Mouse (Mus musculus): ENCODE measurements around the gene 1110008P14Rik.

The 1110008P14Rik gene

DNA sequence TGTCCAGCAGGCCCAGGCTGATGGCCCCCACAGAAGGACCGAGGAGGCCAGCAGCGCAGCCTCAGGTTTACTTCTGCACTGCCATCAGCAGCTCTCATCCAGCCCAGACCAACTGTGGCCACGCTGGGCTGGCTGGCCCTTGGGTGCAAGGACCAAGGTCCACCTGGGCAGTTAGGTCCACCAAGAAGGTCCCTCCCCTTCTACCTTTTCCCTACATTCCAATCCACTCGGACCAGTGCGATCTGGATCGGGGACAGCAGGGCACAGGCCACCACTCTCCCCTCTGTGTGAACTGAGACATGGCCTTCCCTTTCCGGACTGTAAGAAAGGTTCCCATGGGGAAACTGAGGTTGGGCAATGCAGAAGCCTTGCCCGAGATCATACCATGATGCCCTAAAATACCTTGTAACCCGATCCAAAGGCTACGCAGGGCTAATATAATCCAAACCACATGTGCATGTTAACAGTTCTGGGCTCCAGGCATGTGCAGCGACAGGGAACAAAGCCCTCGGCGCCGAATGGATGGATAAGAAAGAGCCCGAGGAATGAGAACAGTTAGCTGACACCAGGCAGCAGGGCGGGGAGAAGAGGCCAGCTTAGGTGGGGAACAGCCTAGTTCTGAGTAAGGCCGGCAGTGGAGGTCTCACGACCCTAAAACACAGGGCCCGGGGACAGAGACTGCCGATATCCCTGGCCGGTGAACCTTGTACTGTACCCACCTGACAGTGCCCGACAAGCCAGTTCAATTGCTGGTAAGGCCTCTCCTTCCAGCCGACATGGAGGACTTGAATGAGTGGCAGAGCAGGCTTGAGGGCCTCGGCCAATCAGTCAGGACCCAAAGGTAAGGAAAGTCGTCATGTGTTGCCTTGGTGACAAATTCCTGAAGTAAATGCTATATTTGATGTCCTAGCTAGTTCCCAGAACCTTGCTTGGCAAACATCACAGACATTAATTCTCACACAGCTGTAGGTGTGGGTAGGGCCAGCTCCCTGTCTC lies 27.0 kb upstream of the 1110008P14Rik start:
- DNase-seq: peak; percentile 51

DNA sequence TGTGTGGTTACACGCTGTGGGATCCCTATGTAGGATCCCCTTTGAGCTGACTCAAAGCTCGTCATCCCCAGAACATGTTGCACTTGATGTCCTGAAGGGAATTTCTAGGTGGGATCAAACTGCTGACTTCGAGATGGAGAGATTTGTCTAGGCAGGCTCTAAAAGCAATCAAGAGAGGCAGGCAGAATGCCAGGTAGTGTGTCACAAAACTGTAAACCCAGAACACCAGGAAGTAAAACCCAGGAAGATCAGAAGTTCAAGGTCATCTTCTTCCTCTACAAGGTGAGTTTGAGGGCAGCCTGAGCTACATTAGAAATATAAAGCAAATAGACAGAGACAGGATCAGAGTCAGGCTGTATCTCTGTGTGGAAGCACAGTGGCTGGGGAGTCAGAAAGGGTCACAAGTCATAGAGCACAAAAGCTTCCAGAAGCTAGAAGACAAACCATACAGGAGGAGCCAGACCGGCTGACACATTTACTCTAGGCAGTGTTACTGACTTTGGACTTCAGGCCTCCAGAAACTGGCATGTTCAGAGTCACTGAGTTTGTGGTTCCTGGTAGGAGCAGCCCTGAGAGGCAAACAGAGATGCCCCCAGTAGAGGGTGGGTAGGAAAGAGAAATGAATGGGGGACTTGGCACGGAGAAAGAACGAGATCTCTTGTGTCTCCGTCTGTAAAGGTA lies 25.5 kb upstream of the 1110008P14Rik start:
- DNase-seq: no peak

DNA sequence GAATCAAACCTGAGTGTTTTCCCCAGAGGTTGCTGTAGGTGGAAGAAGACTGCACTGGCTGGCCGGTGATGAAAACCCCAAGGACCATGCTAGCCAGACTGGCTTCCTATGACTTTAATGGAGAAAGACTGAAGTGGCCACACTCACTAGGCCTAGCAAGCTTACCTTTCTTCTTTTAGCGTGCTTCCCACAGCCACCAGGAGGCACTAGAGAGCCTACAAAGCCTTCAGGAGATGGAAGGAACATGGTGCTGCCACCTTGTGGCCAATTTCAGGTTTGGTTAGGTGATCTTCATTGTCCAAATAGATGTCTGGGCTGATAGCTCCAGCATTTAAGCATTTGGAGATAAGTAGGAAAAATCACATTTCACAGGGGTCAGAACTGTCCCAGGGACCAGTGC lies 22.9 kb upstream of the 1110008P14Rik start:
- peak; percentile 99 for DNase-seq

DNA sequence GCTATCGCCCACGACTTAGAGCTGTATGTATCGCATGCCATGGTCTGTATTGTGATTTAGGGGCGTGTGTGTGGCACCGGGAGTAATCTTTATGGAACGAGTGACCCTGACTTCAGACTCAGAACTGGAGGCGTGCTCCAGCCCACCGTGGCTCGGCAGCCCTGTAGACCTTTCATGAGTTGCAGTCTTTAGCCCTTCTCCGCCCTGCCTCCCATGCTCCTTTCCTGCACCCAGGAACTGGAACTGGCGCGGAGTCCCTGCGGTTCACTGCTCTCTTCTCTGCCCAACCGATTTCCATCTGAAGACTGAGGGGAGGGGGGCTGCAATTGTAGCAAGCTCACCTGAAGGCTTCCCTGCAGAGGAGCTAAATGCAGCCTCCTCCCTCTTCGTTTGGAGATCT lies 15.0 kb upstream of the 1110008P14Rik start:
- DNase-seq: no peak

DNA sequence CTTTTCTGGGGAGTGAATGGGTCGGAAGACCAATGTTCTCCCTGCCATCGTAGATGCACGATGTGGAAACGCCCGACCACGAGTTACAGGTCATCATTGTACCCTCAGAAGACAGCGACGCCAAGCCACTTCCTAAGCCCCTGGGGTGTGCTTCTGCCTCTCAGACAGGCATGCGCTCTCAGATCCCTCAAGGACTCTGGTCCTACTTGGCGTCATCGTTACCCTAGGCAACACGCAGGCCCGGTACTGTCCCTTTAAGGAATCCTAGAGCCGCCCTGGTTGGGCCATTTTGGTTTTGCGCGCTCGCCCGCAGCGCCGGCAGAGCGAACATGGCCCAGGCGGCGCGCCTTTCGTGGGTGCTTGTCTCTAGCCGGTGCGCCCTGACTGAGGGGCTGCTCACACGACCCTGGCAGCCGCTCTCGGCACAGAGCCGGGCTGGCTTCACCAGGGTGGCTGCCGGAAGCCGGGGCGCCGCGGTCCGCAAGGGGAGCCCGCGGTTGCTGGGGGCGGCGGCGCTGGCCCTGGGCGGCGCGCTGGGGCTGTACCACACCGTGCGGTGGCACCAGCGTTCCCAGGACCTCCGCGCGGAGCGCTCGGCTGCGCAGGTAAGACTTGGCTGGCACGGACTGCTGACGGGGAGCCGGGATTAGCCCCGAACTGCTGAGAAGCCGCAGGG lies 14.3 kb upstream of the 1110008P14Rik start:
- peak; percentile 97 for DNase-seq

DNA sequence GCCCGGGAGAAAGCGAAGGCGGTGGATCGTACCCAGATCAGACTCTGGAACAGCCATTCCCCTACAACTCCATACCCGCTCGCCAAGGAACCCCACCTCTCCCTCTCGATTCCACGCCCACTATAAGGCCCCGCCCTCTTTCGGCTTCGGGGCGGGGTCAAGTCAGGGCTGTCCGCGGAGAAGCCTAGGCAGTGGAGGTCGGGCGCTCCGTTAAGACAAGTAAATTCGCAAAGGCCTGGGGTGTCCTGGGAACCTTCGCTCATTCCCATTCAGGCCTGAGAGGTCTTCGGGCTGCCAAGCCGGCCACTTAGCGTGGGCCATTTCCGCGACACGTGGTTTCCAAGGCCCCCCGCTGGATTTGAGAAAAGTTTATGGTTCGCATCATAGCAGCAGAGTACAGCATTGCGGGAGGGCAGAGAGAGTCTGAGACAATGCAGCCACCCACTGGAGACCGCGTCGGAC lies 13.8 kb upstream of the 1110008P14Rik start, which contains the start of gene Ptges2:
Gene Ptges2, plus strand, starts transcription at position 413 of the 462 bp plus-strand sequence.
- DNase-seq: peak; percentile 94

DNA sequence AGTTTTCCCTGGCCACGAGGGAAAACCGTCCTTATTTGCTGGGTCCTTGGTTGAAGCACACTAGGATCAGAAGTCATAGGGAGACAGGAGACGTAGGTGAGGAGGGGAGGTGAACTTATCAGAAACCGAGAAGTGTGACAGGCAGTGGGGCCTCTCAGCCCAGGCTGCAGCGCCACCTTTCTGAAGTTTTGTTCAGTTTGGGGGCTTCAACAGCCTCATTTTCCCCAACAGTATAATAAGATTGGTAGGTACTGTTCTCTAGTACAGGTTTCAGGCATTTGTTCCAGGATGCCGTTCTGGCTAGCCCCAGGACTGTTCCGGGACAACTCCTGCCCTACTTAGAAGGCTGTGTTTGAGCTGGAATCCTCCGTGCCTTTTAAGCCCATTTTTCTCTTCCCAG lies 13.2 kb upstream of the 1110008P14Rik start:
- DNase-seq: peak; percentile 69

DNA sequence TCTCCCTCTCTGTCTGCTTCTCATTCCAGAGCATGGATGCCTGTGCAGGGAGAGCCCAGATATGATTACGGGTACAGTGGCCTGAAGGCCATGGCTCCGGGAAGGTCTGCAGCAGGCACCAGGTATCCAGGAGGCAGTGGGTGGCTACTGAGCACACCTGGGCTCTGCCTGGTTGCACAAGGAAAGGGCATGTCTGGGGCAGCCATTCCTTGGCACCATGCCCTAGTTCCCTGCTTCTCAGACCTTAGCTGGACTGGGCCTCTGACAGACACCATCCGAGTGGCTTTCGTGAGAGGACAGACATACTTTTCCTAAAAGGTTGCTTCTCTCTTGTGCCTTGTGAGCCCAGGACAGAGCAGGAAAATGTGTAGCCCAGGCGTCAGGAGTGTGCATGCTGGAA lies 10.3 kb upstream of the 1110008P14Rik start:
- DNase-seq: peak; percentile 72

DNA sequence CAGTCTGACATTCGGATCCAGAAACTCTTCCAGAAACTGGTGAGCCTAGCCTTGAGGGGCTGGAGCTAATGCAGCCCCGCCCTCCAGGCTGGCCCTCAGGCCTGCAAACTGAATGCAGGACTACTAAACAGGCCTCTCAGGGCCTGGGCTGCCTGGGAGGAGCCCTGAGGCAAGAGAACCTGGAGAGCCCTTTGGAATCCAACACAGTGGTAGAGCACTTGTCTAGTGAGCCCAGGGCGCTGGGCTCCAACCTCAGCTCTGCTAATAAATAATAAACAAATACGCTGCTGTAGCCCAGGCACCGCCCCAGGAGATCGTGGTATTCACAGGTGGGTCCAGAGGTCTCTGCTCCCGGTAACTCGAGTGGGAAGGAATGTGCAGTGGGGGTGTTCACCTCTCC lies 9.1 kb upstream of the 1110008P14Rik start:
- DNase-seq: peak; percentile 65

DNA sequence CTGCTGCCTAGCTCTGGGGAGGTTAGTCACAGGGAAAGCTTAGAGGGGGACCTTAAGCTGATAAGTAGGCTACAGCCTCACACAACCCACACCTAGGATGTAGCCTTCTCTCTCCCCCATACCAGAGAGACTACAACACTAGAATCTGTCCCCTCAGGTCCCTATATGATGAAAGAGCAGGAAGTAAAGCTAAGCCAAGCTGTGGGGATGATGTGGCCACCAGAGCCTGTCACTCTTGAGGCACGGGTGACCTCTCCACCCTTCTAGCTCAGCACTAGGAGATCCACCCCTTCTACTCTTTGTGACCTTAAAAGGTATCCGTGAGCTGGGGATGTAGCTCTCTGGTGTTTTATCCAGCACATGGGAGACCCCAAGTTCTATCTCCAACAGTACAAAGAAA lies 7.4 kb upstream of the 1110008P14Rik start:
- no peak for DNase-seq

DNA sequence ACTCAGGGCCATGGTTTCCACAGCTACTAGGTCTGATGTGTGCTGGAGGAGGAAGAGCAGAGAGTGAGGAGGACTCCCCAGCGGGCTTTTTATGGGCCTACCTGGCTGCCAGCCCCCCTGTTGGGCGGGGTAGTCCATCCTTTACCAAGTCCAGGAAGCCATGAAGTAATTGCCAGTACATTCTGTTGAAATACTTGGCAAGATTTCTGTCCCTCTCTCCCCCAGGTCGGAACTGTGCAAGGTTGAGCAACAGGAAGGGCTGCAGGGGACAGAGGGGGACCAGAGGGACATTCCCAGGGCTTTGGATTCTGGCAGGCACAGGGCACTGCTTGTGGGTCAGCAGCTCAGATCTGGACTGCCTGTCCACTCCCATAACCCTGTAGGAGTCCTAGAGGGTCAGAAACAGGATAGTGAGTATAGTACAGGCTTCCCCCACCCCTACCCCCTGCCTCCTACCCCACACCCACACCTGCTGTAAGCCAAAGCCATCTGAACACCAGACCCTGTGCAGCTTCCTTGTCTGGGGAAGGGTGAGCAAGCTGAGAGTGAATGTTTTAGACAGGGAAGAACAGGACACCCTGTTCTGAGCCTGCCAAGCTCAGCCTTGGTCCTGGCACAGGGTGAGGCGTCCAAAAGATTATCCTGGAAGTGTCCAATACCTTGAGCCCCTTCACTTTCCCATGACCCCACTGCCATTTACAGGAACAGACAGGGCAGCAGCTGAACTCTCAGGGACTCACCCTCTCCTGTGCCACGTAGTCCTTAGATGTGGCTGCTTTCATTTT lies 6.2 kb upstream of the 1110008P14Rik start, which contains the start of gene Lcn2:
Gene Lcn2, minus strand, starts transcription at position 547 of the 785 bp plus-strand sequence.
- DNase-seq: peak; percentile 60

DNA sequence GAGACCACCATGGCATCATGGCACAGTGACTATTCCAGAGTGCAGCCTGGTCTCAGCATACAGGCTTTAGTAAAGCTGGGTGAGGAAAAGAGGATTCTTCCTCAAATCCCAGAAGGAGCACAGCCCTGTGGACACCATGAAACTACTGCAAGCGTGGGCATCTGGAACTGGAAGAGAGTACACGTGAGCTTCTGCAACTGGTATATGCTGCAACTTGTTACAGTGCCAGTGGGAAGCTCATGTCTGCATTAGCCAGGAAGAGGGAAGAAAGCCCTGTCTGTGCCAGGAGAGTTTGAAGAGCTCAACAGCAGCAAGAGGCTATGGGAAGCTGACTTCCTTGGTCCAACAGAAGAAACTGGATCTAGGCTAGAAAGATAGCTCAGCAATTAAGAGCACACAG lies 951 bp upstream of the 1110008P14Rik start:
- no peak for DNase-seq

DNA sequence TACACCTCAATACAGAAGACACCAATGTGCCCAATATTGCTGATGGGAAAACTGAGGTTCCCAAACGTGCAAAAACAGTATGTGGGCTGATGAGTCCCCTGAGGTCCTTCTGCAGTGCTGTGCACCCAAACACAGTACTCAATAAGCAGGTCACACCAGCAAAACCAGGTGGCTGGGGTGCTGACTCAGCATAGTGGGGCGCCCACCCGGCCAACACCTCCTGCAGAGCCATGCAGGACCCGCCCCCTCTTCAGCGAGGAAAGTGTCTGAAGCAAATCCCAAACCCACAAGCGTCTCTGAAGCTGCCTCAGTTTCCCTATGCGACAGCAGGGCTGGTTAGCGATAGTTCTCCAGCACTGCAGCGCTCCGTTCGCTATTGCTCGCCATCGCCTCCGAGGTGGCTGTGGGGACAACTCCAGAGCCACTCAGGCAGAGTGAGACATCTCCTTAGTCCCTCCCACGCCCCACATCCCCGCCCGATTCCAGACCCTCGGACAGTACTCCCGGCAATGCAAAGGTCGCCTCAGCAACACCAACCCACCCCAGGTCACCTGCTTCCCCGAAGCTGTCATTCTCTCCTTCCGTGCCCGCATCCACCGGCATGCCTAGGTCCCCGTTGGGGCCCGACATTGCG lies 480 bp downstream of the 1110008P14Rik start:
- peak; percentile 21 for DNase-seq

DNA sequence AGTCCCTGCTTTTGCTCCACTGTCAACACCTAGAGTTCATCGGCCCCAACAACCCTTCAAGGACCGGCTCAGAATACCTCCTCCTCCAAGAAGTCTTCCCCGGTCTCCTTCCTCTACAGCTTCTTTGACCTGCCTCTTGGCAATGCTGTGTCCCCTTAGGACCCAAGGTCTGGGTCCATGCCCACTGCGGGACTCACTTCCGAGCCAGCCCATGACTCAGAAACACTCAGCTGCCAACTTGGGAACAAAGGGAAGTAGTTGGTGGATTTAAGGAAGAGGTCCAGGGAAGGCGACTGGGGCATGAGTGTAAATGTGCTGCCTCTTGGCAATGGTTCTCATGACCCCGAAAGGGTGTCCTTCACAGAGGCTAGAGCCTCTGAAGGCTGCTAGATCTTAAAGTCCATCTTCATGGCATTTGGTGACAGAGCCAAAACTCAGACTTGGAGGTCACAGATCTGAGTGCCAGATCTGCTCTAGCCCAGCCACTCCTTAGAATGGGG lies 1.7 kb downstream of the 1110008P14Rik start:
- DNase-seq: no peak

DNA sequence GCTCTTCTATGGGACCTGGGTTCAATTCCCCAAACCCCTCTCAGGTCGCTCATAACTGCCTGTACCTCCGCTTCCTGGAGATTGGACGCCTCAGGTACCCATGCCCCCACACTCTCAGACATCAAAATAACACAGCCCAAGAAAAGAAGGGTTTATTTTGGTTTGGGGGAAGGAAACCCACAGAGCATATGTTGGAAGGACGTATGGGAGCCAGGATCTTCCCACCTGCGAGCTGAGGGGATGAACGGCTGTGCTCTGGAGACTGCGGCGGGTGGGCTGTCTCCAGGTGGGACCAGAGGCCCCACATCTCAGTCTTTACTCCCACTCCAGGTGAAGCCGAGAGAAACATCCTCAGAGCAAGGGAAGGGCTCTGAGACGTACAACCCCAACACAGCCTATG lies 4.8 kb downstream of the 1110008P14Rik start:
- no peak for DNase-seq

DNA sequence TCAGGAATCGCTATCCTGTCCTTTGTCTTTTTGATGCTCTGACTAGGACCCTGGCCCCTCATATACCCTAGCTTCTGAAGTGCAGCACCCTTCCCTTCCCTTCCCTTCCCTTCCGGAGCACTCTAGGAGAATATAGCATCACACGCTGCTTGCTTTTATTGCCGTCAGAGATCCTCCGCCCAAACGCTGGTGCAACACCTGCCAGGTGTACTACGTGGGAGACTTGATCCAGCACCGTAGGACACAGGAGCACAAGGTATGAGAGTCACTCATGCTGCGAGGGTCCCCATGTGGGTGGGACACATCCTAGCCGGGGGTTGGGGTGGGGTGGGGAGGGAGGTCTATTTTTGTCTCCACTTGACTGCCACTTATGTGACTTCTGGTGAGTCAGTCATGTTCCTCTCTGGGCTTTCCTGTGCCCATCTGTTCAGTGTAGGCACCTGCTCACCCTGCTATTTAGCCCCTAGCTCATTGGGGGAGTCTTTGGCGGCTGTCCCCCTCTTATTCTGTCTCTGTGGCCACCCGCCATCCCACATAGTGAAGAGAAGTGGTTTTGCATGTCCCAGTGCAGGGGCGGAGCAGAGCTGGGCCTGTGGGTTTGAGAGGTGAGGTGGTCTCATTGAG lies 6.3 kb downstream of the 1110008P14Rik start:
- no peak for DNase-seq

DNA sequence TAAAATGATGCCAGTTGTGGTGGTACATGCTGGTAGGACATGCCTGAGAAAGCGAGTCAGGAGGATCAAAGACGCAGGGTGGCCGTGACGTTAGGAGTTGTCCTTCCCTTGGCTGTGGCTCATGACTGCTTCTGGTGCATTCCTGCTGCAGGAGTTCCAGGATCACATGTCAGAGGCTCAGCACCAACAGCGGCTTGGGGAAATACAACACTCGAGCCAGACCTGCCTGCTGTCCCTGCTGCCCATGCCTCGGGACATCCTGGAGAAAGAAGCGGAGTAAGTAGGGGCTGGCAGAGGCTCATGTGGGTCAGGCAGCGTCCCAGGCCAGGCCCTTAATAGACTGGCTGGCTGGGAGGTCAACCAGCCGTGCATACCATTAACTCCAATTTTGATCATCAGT lies 7.5 kb downstream of the 1110008P14Rik start:
- DNase-seq: no peak

DNA sequence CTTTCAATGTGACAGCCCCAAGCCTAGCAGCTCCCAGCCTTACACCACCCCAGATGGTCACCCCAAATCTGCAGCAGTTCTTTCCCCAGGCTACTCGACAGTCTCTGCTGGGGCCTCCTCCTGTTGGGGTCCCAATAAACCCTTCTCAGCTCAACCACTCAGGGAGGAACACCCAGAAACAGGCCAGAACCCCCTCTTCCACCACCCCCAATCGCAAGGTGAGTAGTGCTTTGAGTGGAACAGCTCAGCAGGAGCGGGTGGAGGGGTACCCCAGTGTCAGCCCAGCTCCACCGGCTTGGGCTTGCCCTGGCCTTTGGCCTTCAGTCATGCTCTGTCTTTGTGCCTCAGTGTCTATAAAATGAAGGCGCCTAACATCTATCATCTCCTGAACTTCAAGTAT lies 14.4 kb downstream of the 1110008P14Rik start:
- no peak for DNase-seq

DNA sequence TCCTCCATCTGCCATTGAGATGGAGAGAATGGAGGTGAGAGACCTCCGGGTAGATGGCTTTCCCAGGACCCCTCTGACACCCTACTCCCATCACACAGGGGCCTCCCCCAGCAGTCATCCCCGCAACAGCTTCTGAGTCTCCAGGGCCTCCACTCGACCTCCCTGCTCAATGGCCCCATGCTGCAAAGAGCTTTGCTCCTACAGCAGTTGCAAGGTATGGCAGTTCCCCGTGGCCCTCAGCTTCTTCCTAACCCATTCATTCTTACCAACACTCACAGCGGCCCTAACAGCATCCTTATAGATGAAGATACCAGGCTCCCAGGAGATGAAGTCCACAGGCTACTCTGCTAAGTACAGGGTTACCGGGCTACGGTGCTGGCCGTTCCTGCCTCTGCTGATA lies 17.6 kb downstream of the 1110008P14Rik start:
- no peak for DNase-seq

DNA sequence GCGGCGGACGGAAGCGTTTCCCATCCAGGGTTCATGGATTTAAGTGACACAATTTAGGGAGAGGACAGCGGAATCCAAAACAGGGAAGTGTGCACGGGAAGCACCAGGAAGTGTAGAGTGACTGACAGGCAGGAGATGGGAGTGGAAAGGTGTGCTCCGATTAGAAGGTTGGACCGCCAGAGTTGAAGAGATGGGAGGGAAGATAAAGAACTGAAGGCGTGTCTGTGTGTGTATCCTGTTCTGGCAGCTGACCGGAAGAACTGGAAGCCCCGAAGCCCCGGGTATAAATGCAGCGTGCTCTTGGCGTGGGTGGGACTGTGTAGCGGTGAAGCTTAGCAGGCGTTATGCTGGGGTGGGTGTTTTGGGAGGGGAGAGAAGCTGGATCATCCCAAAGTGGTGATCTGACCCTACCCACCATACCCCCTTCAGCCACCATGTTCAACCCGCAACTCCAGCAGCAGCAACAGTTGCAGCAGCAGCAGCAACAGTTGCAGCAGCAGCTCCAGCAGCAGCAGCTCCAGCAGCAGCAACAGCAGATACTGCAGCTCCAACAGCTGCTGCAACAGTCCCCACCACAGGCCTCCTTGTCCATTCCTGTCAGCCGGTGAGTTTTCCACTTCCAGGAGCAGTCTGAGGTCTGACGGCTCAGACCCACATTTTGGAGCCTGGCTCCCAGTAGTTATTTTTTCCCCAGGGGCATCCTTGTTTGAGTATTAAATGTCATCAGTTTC lies 18.2 kb downstream of the 1110008P14Rik start:
- DNase-seq: peak; percentile 79
